Mouse (Mus musculus) lung, postnatal 0 days (tissue): ENCODE results near the gene Bcas2.

Experiments
- CTCF ChIP-seq: IDR thresholded peaks from 2 replicates; pipeline ENCODE4 v1.5.1; 2016; ENCODE audit warnings: antibody characterized with exemption, mild to moderate bottlenecking
- EP300 ChIP-seq: IDR thresholded peaks from 2 replicates; pipeline ENCODE4 v1.6.1; 2016; ENCODE audit warnings: antibody characterized with exemption, mild to moderate bottlenecking, control low read depth

- TF ChIP-seq CTCF (no peak), EP300 (no peak)
Observed at GRCm38 (mm10) chr3:103188451-103188850, 17.0 kb downstream of the Bcas2 start.
